ENCODE assay signal across 13 mouse cellular contexts in genomic region chr14:76907941-76908340, GRCm38 (mm10).
DNase-seq lines count a peak whose midpoint lies in the region; ATAC-seq and TF ChIP-seq lines count a peak whose summit lies in the region.
"Had no signal": no experiment of that assay in that cellular context is flagged by ENCODE, and none has a peak within 500 bp of the region (broad histone marks: within the 10 kb centered on the region; RNA-seq: fewer than 3 reads in every experiment).

No protein-coding gene starts in this region.

- peak; percentile 74 to 86 for DNase-seq in adrenal gland, adult (ENCODE audit: inconsistent age in 2 of 2, low spot score in 1 of 2)
- no peak for DNase-seq in adrenal gland, adult 18-20 months (ENCODE audit: low spot score in 2 of 2)
- no peak for DNase-seq in kidney, adult 18-20 months
- peak; percentile 69 for DNase-seq in adrenal gland, adult 8-10 months
- peak; percentile 20 for DNase-seq in kidney, postnatal 14 days
- DNase-seq in right cerebral cortex, adult 18-20 months = no peak
- DNase-seq in cerebellum, adult 2 months = no peak
- DNase-seq: cerebellum, adult 9-10 months; thymus, adult 2 months had no signal

- H3K27ac ChIP-seq in kidney, embryonic 15.5 days = 0 out of 2 replicates have a peak overlapping the region, but pooled peaks have one; percentile 58
- H3K27ac ChIP-seq in cerebellum, adult 2 months (ENCODE audit: insufficient read depth, low read length) = no peak overlapping the region
- H3K27ac ChIP-seq: intestine, embryonic 15.5 days; liver, embryonic 15.5 days had no signal

- 54% methylated on average over 5 of the region's 5 CpGs for WGBS in kidney, embryonic 15.5 days
- 31% methylated on average over 5 of the region's 5 CpGs for WGBS in cerebellum, adult 2 months

- H3K4me1 ChIP-seq in kidney, embryonic 15.5 days = peaks cover 30% of the 10 kb centered on the region
- H3K4me1 ChIP-seq in cerebellum, adult 2 months (ENCODE audit: control insufficient read depth, insufficient read depth, low read length) = no peaks in the 10 kb centered on the region

- ATAC-seq in kidney, embryonic 15.5 days (replicated peaks; ENCODE audit: low FRiP score) = no peak
- ATAC-seq: intestine, embryonic 15.5 days had no signal

- no peak overlapping the region for H3K4me2 ChIP-seq in kidney, embryonic 15.5 days
- H3K4me2 ChIP-seq: intestine, embryonic 15.5 days; liver, embryonic 15.5 days had no signal

- H3K9me3 ChIP-seq in kidney, embryonic 15.5 days (replicated peaks) = no peaks in the 10 kb centered on the region
- H3K9me3 ChIP-seq: intestine, embryonic 15.5 days; liver, embryonic 15.5 days; megakaryocyte, embryonic 14.5 days had no signal

- TF ChIP-seq POLR2A in cerebellum, adult 2 months (IDR thresholded peaks at IDR 0.05; ENCODE audit: borderline replicate concordance, insufficient read depth, low read length) = no peak

- no peak overlapping the region for H3K4me3 ChIP-seq in kidney, embryonic 15.5 days (replicated peaks)
- no peak overlapping the region for H3K4me3 ChIP-seq in cerebellum, adult 2 months (replicated peaks; ENCODE audit: insufficient read depth, low read depth, low read length)
- H3K4me3 ChIP-seq: intestine, embryonic 15.5 days; liver, embryonic 15.5 days; megakaryocyte, embryonic 14.5 days had no signal

- no peaks in the 10 kb centered on the region for H3K36me3 ChIP-seq in kidney, embryonic 15.5 days
- H3K36me3 ChIP-seq: intestine, embryonic 15.5 days; liver, embryonic 15.5 days had no signal

- no peaks in the 10 kb centered on the region for H3K27me3 ChIP-seq in kidney, embryonic 15.5 days
- no peaks in the 10 kb centered on the region for H3K27me3 ChIP-seq in cerebellum, adult 2 months (ENCODE audit: control insufficient read depth, insufficient read depth, low read length)
- H3K27me3 ChIP-seq: intestine, embryonic 15.5 days; liver, embryonic 15.5 days; megakaryocyte, embryonic 14.5 days had no signal

- no peak for TF ChIP-seq CTCF in cerebellum, adult 2 months (IDR thresholded peaks at IDR 0.05; ENCODE audit: borderline replicate concordance, insufficient read depth, low read depth, low read length)

- H3K9ac ChIP-seq in kidney, embryonic 15.5 days = no peak overlapping the region
- H3K9ac ChIP-seq: intestine, embryonic 15.5 days; liver, embryonic 15.5 days had no signal

Comparison
In these comparisons a context has a peak if more than half of its experiments do, and no peak if none do; other contexts are left out.
1. DNase-seq: peak in adrenal gland, adult (2 of 2), adrenal gland, adult 8-10 months (single experiment) and kidney, postnatal 14 days (single experiment); none in adrenal gland, adult 18-20 months (0 of 2), kidney, adult 18-20 months (single experiment), right cerebral cortex, adult 18-20 months (single experiment) and cerebellum, adult 2 months (0 of 2).